Mouse (Mus musculus): ENCODE measurements at regions not wholly inside any gene's neighbourhood (a gene's known extent, or its start where the extent isn't known, plus 50 kb on each side); places are given as distances from the start of the nearest gene placed in this dataset.

GRCm38 (mm10) chr7:136293536-136294145 is 577.5 kb upstream of the Mki67 start:
- no peak for DNase-seq

GRCm38 (mm10) chr7:136294445-136294844 is 578.3 kb upstream of the Mki67 start:
- DNase-seq, result peak; percentile 64

- no peak for DNase-seq
Observed at GRCm38 (mm10) chr7:136297901-136298513, 581.8 kb upstream of the Mki67 start.

- peak; percentile 38 for DNase-seq
Observed at GRCm38 (mm10) chr7:136306137-136306536, 588.3 kb upstream of the Mgmt start.

- no peak for DNase-seq
Observed at GRCm38 (mm10) chr7:136308765-136309164, 585.6 kb upstream of the Mgmt start.

- no peak for DNase-seq
Observed at GRCm38 (mm10) chr7:136327281-136327680, 567.1 kb upstream of the Mgmt start.

- DNase-seq, result no peak
Observed at GRCm38 (mm10) chr7:136330431-136330830, 564.0 kb upstream of the Mgmt start.

- peak; percentile 47 for DNase-seq
Observed at GRCm38 (mm10) chr7:136332805-136333204, 561.6 kb upstream of the Mgmt start.

GRCm38 (mm10) chr7:136341599-136342210 is 552.7 kb upstream of the Mgmt start:
- DNase-seq, result peak; percentile 49

GRCm38 (mm10) chr7:136342211-136342799 is 552.1 kb upstream of the Mgmt start:
- DNase-seq, result peak; percentile 31

GRCm38 (mm10) chr7:136342822-136343221 is 551.6 kb upstream of the Mgmt start:
- DNase-seq, result peak; percentile 82

- DNase-seq, result no peak
Observed at GRCm38 (mm10) chr7:136343494-136343893, 550.9 kb upstream of the Mgmt start.

GRCm38 (mm10) chr7:136345051-136345450 is 549.4 kb upstream of the Mgmt start:
- no peak for DNase-seq

- DNase-seq, result no peak
Observed at GRCm38 (mm10) chr7:136346531-136346930, 547.9 kb upstream of the Mgmt start.

GRCm38 (mm10) chr7:136348309-136348708 is 546.1 kb upstream of the Mgmt start:
- no peak for DNase-seq

- no peak for DNase-seq
Observed at GRCm38 (mm10) chr7:136349651-136350050, 544.8 kb upstream of the Mgmt start.

GRCm38 (mm10) chr7:136357011-136357410 is 537.4 kb upstream of the Mgmt start:
- DNase-seq, result no peak

- no peak for DNase-seq
Observed at GRCm38 (mm10) chr7:136365318-136366211, 528.8 kb upstream of the Mgmt start.

- DNase-seq, result no peak
Observed at GRCm38 (mm10) chr7:136377259-136377658, 517.2 kb upstream of the Mgmt start.

GRCm38 (mm10) chr7:136377742-136378141 is 516.7 kb upstream of the Mgmt start:
- no peak for DNase-seq

GRCm38 (mm10) chr7:136378321-136378720 is 516.1 kb upstream of the Mgmt start:
- no peak for DNase-seq

- no peak for DNase-seq
Observed at GRCm38 (mm10) chr7:136379319-136379718, 515.1 kb upstream of the Mgmt start.

- DNase-seq, result no peak
Observed at GRCm38 (mm10) chr7:136379741-136380140, 514.7 kb upstream of the Mgmt start.

All from embryo, embryonic 11 days (tissue).